8 mouse cellular contexts compared by ENCODE assay signal in genomic region chr2:156863487-156864160, GRCm38 (mm10). TPM values are rescaled to one million over a fixed set of nuclear protein-coding genes. Genes with fewer than 3 reads are reported as not detected.
A peak's percentile ranks its signal among the peaks of the same experiment; 100 is the strongest.
DNase-seq lines count a peak whose midpoint lies in the region; ATAC-seq and TF ChIP-seq lines count a peak whose summit lies in the region.

No protein-coding gene starts in this region.

- TF ChIP-seq EP300 in ES-Bruce4 (IDR thresholded peaks at IDR 0.05; ENCODE audit: insufficient read depth, low read depth, low read length): no peak

- H3K4me2 ChIP-seq in forebrain, postnatal 0 days (ENCODE audit: low read depth): peak overlapping the region; percentile 85
- peak overlapping the region; percentile 79 for H3K4me2 ChIP-seq in intestine, embryonic 16.5 days (ENCODE audit: low read depth, low read length)
- peak overlapping the region; percentile 93 for H3K4me2 ChIP-seq in neural tube, embryonic 12.5 days (replicated peaks)

- intact Hi-C loops in left cerebral cortex, postnatal 25 days (cut with DNase I): no loop called here

- peak overlapping the region; percentile 90 for H3K9ac ChIP-seq in ES-Bruce4 (ENCODE audit: low read depth, poor library complexity, severe bottlenecking)
- peak overlapping the region; percentile 96 for H3K9ac ChIP-seq in forebrain, postnatal 0 days
- peak overlapping the region; percentile 97 for H3K9ac ChIP-seq in intestine, embryonic 16.5 days (ENCODE audit: low read depth, low read length)
- peak overlapping the region; percentile 98 for H3K9ac ChIP-seq in neural tube, embryonic 12.5 days

- H3K4me3 ChIP-seq in ES-Bruce4 (ENCODE audit: low read depth, low read length): peak overlapping the region; percentile 99
- H3K4me3 ChIP-seq in forebrain, postnatal 0 days (ENCODE audit: low read depth, low read length): peak overlapping the region; percentile 78
- peak overlapping the region; percentile 69 for H3K4me3 ChIP-seq in intestine, embryonic 16.5 days (ENCODE audit: low read length)
- peak overlapping the region; percentile 97 for H3K4me3 ChIP-seq in neural tube, embryonic 12.5 days

- no peaks in the 10 kb centered on the region for H3K27me3 ChIP-seq in ES-Bruce4 (ENCODE audit: control insufficient read depth, insufficient read depth, low read length, poor library complexity, severe bottlenecking)
- no peaks in the 10 kb centered on the region for H3K27me3 ChIP-seq in forebrain, postnatal 0 days (ENCODE audit: insufficient read depth, low read length)
- H3K27me3 ChIP-seq in intestine, embryonic 16.5 days (replicated peaks; ENCODE audit: control insufficient read depth, insufficient read depth, low read length): no peaks in the 10 kb centered on the region
- H3K27me3 ChIP-seq in neural tube, embryonic 12.5 days (replicated peaks): no peaks in the 10 kb centered on the region

- DNase-seq in adrenal gland, adult 18-20 months (ENCODE audit: low spot score in 2 of 2): peak; percentile 59
- peak; percentile 30 for DNase-seq in forebrain, postnatal 0 days
- peak; percentile 82 to 89 for DNase-seq in lung, adult 18-20 months
- DNase-seq in retina, postnatal 1 day: no peak
- DNase-seq in left cerebral cortex, postnatal 25 days (ENCODE audit: low spot score in 2 of 2): no peak

- TF ChIP-seq POLR2A in ES-Bruce4 (IDR thresholded peaks at IDR 0.05; ENCODE audit: insufficient read depth, low read length): no peak

- H3K9me3 ChIP-seq in ES-Bruce4 (replicated peaks; ENCODE audit: control insufficient read depth, insufficient read depth, low read length, poor library complexity, severe bottlenecking): no peaks in the 10 kb centered on the region
- H3K9me3 ChIP-seq in forebrain, postnatal 0 days (ENCODE audit: low read length): no peaks in the 10 kb centered on the region
- H3K9me3 ChIP-seq in intestine, embryonic 16.5 days (ENCODE audit: control insufficient read depth, low read length): no peaks in the 10 kb centered on the region
- no peaks in the 10 kb centered on the region for H3K9me3 ChIP-seq in neural tube, embryonic 12.5 days

- H3K36me3 ChIP-seq in ES-Bruce4 (ENCODE audit: control insufficient read depth, insufficient read depth, low read length, poor library complexity, severe bottlenecking): peaks cover 27% of the 10 kb centered on the region
- H3K36me3 ChIP-seq in forebrain, postnatal 0 days (ENCODE audit: insufficient read depth): peaks cover 28% of the 10 kb centered on the region
- H3K36me3 ChIP-seq in intestine, embryonic 16.5 days (ENCODE audit: control insufficient read depth, insufficient read depth, low read length): peaks cover 6% of the 10 kb centered on the region; the same call in 1 of the 2 replicates
- peaks cover 30% of the 10 kb centered on the region for H3K36me3 ChIP-seq in neural tube, embryonic 12.5 days

- H3K4me1 ChIP-seq in ES-Bruce4 (ENCODE audit: control insufficient read depth, insufficient read depth, low read length): no peaks in the 10 kb centered on the region
- H3K4me1 ChIP-seq in forebrain, postnatal 0 days (ENCODE audit: insufficient read depth): peaks cover 12% of the 10 kb centered on the region
- H3K4me1 ChIP-seq in intestine, embryonic 16.5 days (ENCODE audit: control insufficient read depth, insufficient read depth, low read length): peaks cover 26% of the 10 kb centered on the region
- H3K4me1 ChIP-seq in neural tube, embryonic 12.5 days: peaks cover 19% of the 10 kb centered on the region

- 3% methylated on average over 28 of the region's 28 CpGs for WGBS in forebrain, postnatal 0 days
- 2% methylated on average over 28 of the region's 28 CpGs for WGBS in intestine, embryonic 16.5 days
- WGBS in neural tube, embryonic 12.5 days: 3% methylated on average over 28 of the region's 28 CpGs

- TF ChIP-seq CTCF in ES-Bruce4 (IDR thresholded peaks at IDR 0.05; ENCODE audit: low read depth, low read length): no peak
- TF ChIP-seq CTCF in forebrain, postnatal 0 days (IDR thresholded peaks at IDR 0.05; ENCODE audit: low read depth): no peak

- ATAC-seq in forebrain, postnatal 0 days: peak; percentile 38
- ATAC-seq in intestine, embryonic 16.5 days: peak; percentile 45
- ATAC-seq in neural tube, embryonic 12.5 days (ENCODE audit: low FRiP score, low read depth): no peak

- no peak overlapping the region for H3K27ac ChIP-seq in ES-Bruce4 (ENCODE audit: insufficient read depth, low read length)
- H3K27ac ChIP-seq in forebrain, postnatal 0 days (ENCODE audit: low read depth, low read length): peak overlapping the region; percentile 86
- peak overlapping the region; percentile 96 for H3K27ac ChIP-seq in intestine, embryonic 16.5 days (ENCODE audit: low read length)
- peak overlapping the region; percentile 51; the same call in 1 of the 2 replicates for H3K27ac ChIP-seq in neural tube, embryonic 12.5 days

RNA-seq across cellular contexts. Expression of gene Rab5if, which starts 0.7 kb away (rescaled TPM):
- polyA plus RNA-seq in ES-Bruce4 (2011; ENCODE audit: insufficient read depth, insufficient read length, low read depth, missing spikeins): 92.7 and 98.2 TPM in 2 replicates
- total RNA-seq in adrenal gland, adult 18-20 months (2021): 100 to 1,000 TPM; 223 to 330 TPM
- 123 TPM in 2 replicates for total RNA-seq in forebrain, postnatal 0 days (2014; rRNA removed)
- 154 and 169 TPM in 2 replicates for polyA plus RNA-seq in forebrain, postnatal 0 days (2015; fragmentation: Nextera tagmentation; extraction: Ambion mirVana)
- polyA plus RNA-seq in intestine, embryonic 16.5 days (2015; fragmentation: Nextera tagmentation; extraction: Ambion mirVana): 295 and 299 TPM in 2 replicates
- 169 and 179 TPM in 2 replicates for polyA plus RNA-seq in neural tube, embryonic 12.5 days (2016; fragmentation: Nextera tagmentation; extraction: Ambion mirVana)
- total RNA-seq in left cerebral cortex, postnatal 25 days (2021): 100 to 1,000 TPM; 104 to 105 TPM

RNA-seq across cellular contexts. Expression of gene 4930518I15Rik, which starts 5.9 kb away (rescaled TPM):
- polyA plus RNA-seq in ES-Bruce4 (2011; ENCODE audit: insufficient read depth, insufficient read length, low read depth, missing spikeins): 2.3 and 3.3 TPM in 2 replicates
- total RNA-seq in adrenal gland, adult 18-20 months (2021): 1 to 10 TPM; 2.5 to 3.8 TPM
- 1.00 and 2.5 TPM in 2 replicates for total RNA-seq in forebrain, postnatal 0 days (2014; rRNA removed)
- 1.3 and 2.1 TPM in 2 replicates for polyA plus RNA-seq in forebrain, postnatal 0 days (2015; fragmentation: Nextera tagmentation; extraction: Ambion mirVana)
- 5.1 and 5.3 TPM in 2 replicates for polyA plus RNA-seq in intestine, embryonic 16.5 days (2015; fragmentation: Nextera tagmentation; extraction: Ambion mirVana)
- 10.7 and 10.9 TPM in 2 replicates for polyA plus RNA-seq in neural tube, embryonic 12.5 days (2016; fragmentation: Nextera tagmentation; extraction: Ambion mirVana)
- 1 to 10 TPM; 1.5 to 2.1 TPM for total RNA-seq in left cerebral cortex, postnatal 25 days (2021)

RNA-seq across cellular contexts. Expression of gene Sla2, which starts 23.4 kb away (rescaled TPM):
- polyA plus RNA-seq in ES-Bruce4 (2011; ENCODE audit: insufficient read depth, insufficient read length, low read depth, missing spikeins): not detected in 2 replicates
- total RNA-seq in adrenal gland, adult 18-20 months (2021): under 1 TPM in 1 of 2 experiments, not detected in 1; 0.22 TPM
- total RNA-seq in forebrain, postnatal 0 days (2014; rRNA removed): not detected in 2 replicates
- polyA plus RNA-seq in forebrain, postnatal 0 days (2015; fragmentation: Nextera tagmentation; extraction: Ambion mirVana): 0.14 and 0.19 TPM in 2 replicates
- 0.54 and 0.71 TPM in 2 replicates for polyA plus RNA-seq in intestine, embryonic 16.5 days (2015; fragmentation: Nextera tagmentation; extraction: Ambion mirVana)
- 0.35 and 0.50 TPM in 2 replicates for polyA plus RNA-seq in neural tube, embryonic 12.5 days (2016; fragmentation: Nextera tagmentation; extraction: Ambion mirVana)
- total RNA-seq in left cerebral cortex, postnatal 25 days (2021): under 1 TPM; 0.39 to 0.55 TPM

RNA-seq across cellular contexts. Expression of gene Tgif2, which starts 23.8 kb away (rescaled TPM):
- polyA plus RNA-seq in ES-Bruce4 (2011; ENCODE audit: insufficient read depth, insufficient read length, low read depth, missing spikeins): 32.9 and 33.8 TPM in 2 replicates
- 1 to 10 TPM; 2.0 to 2.1 TPM for total RNA-seq in adrenal gland, adult 18-20 months (2021)
- 13.1 and 13.7 TPM in 2 replicates for total RNA-seq in forebrain, postnatal 0 days (2014; rRNA removed)
- 8.7 and 9.3 TPM in 2 replicates for polyA plus RNA-seq in forebrain, postnatal 0 days (2015; fragmentation: Nextera tagmentation; extraction: Ambion mirVana)
- 28.3 and 28.6 TPM in 2 replicates for polyA plus RNA-seq in intestine, embryonic 16.5 days (2015; fragmentation: Nextera tagmentation; extraction: Ambion mirVana)
- polyA plus RNA-seq in neural tube, embryonic 12.5 days (2016; fragmentation: Nextera tagmentation; extraction: Ambion mirVana): 61.2 and 61.7 TPM in 2 replicates
- total RNA-seq in left cerebral cortex, postnatal 25 days (2021): 1 to 10 TPM in 1 of 2 experiments, under 1 TPM in 1; 0.69 to 1.0 TPM

Comparison
In these comparisons a context has a peak if more than half of its experiments do, and no peak if none do; other contexts are left out.
1. DNase-seq: peak in adrenal gland, adult 18-20 months (2 of 2), forebrain, postnatal 0 days (single experiment) and lung, adult 18-20 months (2 of 2); none in retina, postnatal 1 day (single experiment) and left cerebral cortex, postnatal 25 days (0 of 2).
2. Peak in every context shown above with its lines, with median percentiles within 50 percentile points of each other: H3K4me3 ChIP-seq, H3K9ac ChIP-seq and H3K4me2 ChIP-seq.